Mouse (Mus musculus) limb, embryonic 13.5 days (tissue): Measurements from ENCODE around the gene Akap5. TPM values are rescaled to one million over a fixed set of nuclear protein-coding genes. Genes with fewer than 3 reads are reported as not detected.

Experiments
- ATAC-seq: fragments of 200-750 bp; cut with Nextera tagmentation; 2 replicates; pipeline ENCODE4 v1.8.0; 2017; ENCODE audit warnings: low read depth, moderate number of reproducible peaks, moderate TSS enrichment; ENCODE audit not compliant: low FRiP score
- H3K27ac ChIP-seq: fragments of 300-500 bp; sonication (generic); 2 replicates; pipeline ENCODE4 v1.5.1; 2015; ENCODE audit warnings: inconsistent platforms, mild to moderate bottlenecking, moderate library complexity
- H3K27me3 ChIP-seq: fragments of 300-500 bp; sonication (generic); 2 replicates; pipeline ENCODE4 v1.6.1; 2015; ENCODE audit warnings: mild to moderate bottlenecking, inconsistent platforms
- H3K36me3 ChIP-seq: fragments of 300-500 bp; sonication (generic); 2 replicates; pipeline ENCODE4 v1.6.1; 2015; ENCODE audit warnings: inconsistent platforms, mild to moderate bottlenecking, moderate library complexity
- H3K4me1 ChIP-seq: fragments of 300-500 bp; sonication (generic); 2 replicates; pipeline ENCODE4 v1.6.1; 2015; ENCODE audit warnings: inconsistent platforms
- H3K4me2 ChIP-seq: fragments of 300-500 bp; sonication (generic); replicated peaks from 2 replicates; pipeline ENCODE4 v1.6.1; 2015; ENCODE audit warnings: inconsistent platforms, mild to moderate bottlenecking, moderate library complexity
- H3K4me3 ChIP-seq: fragments of 300-500 bp; sonication (generic); 2 replicates; pipeline ENCODE4 v1.5.1; 2015; ENCODE audit warnings: moderate library complexity, mild to moderate bottlenecking, inconsistent platforms
- H3K9ac ChIP-seq: fragments of 300-500 bp; sonication (generic); 2 replicates; pipeline ENCODE4 v1.6.1; 2015; ENCODE audit warnings: mild to moderate bottlenecking, inconsistent platforms
- H3K9me3 ChIP-seq: fragments of 300-500 bp; sonication (generic); 2 replicates; pipeline ENCODE4 v1.6.1; 2016; ENCODE audit warnings: inconsistent platforms
- WGBS: fragments of 180-500 bp; shearing (Covaris S2); methylation state at CpG from one replicate; pipeline ENCODE4 v1.1.7; 2015; 5-methylcytosine and 5-hydroxymethylcytosine counted together
- polyA plus RNA-seq: library from polyadenylated mRNA; unstranded; fragments of >200 nt; fragmentation: Nextera tagmentation; extraction: Ambion mirVana; gene quantifications from 2 replicates; pipeline ENCODE4 v1.2.1, GENCODE M21; 2015

Akap5 gene
- polyA plus RNA-seq, 1 experiment from 2014 or later, result 2.3 TPM

DNA sequence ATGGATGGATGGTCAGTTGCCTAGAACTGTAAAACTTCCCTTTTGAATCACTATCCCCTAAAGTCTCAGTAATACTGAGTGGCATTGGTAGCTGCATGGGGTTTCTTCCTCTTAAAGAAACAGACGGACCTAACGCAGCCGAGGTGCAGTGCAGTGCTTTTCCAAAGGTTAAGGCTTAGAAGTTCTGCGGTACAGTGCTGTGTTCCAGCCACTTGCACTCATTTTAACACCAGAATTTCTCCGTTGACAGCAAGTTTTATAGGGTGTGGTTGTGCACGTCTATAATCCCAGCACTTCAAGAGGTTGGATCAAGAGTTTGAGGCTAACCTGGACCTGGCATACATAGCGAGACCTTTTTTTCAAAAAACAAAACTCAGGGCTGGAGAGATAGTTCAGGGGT is 47.4 kb downstream of the Akap5 start:
- Histone ChIP-seq H3K9me3 (no peaks in the 10 kb centered on the region), H3K9ac (peak overlapping the region; percentile 99), H3K4me3 (peak overlapping the region; percentile 95), H3K4me2 (peak overlapping the region; percentile 92), H3K36me3 (no peaks in the 10 kb centered on the region), H3K27me3 (no peaks in the 10 kb centered on the region), H3K27ac (no peak overlapping the region), H3K4me1 (peaks cover 51% of the 10 kb centered on the region)
- WGBS, result 25% methylated on average over 7 of the region's 7 CpGs
- ATAC-seq, result no peak

GRCm38 (mm10) chr12:76372881-76373818 is 48.5 kb downstream of the Akap5 start:
- H3K27ac ChIP-seq, result no peak overlapping the region
- H3K4me1 ChIP-seq, result peaks cover 48% of the 10 kb centered on the region
- no peaks in the 10 kb centered on the region for H3K9me3 ChIP-seq
- no peaks in the 10 kb centered on the region for H3K27me3 ChIP-seq
- no peaks in the 10 kb centered on the region for H3K36me3 ChIP-seq
- peak overlapping the region; percentile 95; the same call in 1 of the 2 replicates for H3K4me3 ChIP-seq
- no peak overlapping the region; the same call in 1 of the 2 replicates for H3K9ac ChIP-seq
- WGBS, result 73% methylated on average over 5 of the region's 7 CpGs
- H3K4me2 ChIP-seq, result peak overlapping the region; percentile 92
- no peak for ATAC-seq

GRCm38 (mm10) chr12:76373991-76374390 is 49.3 kb downstream of the Akap5 start:
- no peaks in the 10 kb centered on the region for H3K9me3 ChIP-seq
- no peak overlapping the region for H3K9ac ChIP-seq
- H3K4me2 ChIP-seq, result no peak overlapping the region
- H3K4me1 ChIP-seq, result peaks cover 42% of the 10 kb centered on the region
- 63% methylated on average over 6 of the region's 6 CpGs for WGBS
- no peak overlapping the region for H3K4me3 ChIP-seq
- no peaks in the 10 kb centered on the region for H3K36me3 ChIP-seq
- no peak for ATAC-seq
- H3K27me3 ChIP-seq, result no peaks in the 10 kb centered on the region
- no peak overlapping the region for H3K27ac ChIP-seq

DNA sequence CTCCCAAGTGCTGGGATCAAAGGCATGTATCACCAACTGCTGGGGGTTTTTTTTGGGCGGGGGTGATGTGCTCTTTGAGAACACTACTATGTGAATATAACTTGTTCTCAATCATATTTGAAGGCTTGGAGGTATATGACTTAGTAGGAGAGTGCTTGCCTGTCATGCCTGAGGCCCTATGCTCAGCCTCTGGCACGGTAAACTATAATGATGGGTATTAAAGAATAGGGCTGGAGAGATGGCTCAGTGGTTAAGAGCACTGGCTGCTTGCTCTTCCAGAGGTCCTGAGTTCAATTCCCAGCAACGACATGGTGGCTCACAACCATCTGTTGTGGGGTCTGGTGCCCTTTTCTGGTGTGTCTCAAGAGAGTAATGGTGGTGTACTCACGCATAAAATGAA is 50.2 kb downstream of the Akap5 start:
- no peak overlapping the region for H3K4me3 ChIP-seq
- H3K27ac ChIP-seq, result no peak overlapping the region
- no peak overlapping the region for H3K4me2 ChIP-seq
- H3K9ac ChIP-seq, result no peak overlapping the region
- ATAC-seq, result no peak
- 67% methylated on average over 4 of the region's 4 CpGs for WGBS
- peaks cover 47% of the 10 kb centered on the region for H3K4me1 ChIP-seq
- H3K9me3 ChIP-seq, result no peaks in the 10 kb centered on the region
- H3K27me3 ChIP-seq, result no peaks in the 10 kb centered on the region
- H3K36me3 ChIP-seq, result no peaks in the 10 kb centered on the region

GRCm38 (mm10) chr12:76375506-76375905 is 50.8 kb downstream of the Akap5 start:
- Histone ChIP-seq H3K9ac (no peak overlapping the region), H3K36me3 (no peaks in the 10 kb centered on the region), H3K27ac (no peak overlapping the region), H3K27me3 (no peaks in the 10 kb centered on the region), H3K4me3 (no peak overlapping the region), H3K4me1 (peaks cover 51% of the 10 kb centered on the region), H3K4me2 (no peak overlapping the region), H3K9me3 (no peaks in the 10 kb centered on the region)
- 82% methylated on average over 3 of the region's 3 CpGs for WGBS
- ATAC-seq, result no peak

- no peaks in the 10 kb centered on the region for H3K9me3 ChIP-seq
- H3K27me3 ChIP-seq, result no peaks in the 10 kb centered on the region
- H3K4me1 ChIP-seq, result peaks cover 49% of the 10 kb centered on the region
- WGBS, result 51% methylated on average over 7 of the region's 7 CpGs
- H3K36me3 ChIP-seq, result no peaks in the 10 kb centered on the region
- H3K9ac ChIP-seq, result no peak overlapping the region
- no peak overlapping the region for H3K4me3 ChIP-seq
- no peak for ATAC-seq
- H3K4me2 ChIP-seq, result no peak overlapping the region
- H3K27ac ChIP-seq, result no peak overlapping the region
Measured at GRCm38 (mm10) chr12:76376649-76377048, 52.0 kb downstream of the Akap5 start.

GRCm38 (mm10) chr12:76377059-76377458 is 52.4 kb downstream of the Akap5 start:
- Histone ChIP-seq H3K4me2 (no peak overlapping the region), H3K4me3 (no peak overlapping the region), H3K27ac (no peak overlapping the region), H3K9ac (no peak overlapping the region), H3K36me3 (no peaks in the 10 kb centered on the region), H3K27me3 (no peaks in the 10 kb centered on the region), H3K4me1 (peaks cover 45% of the 10 kb centered on the region), H3K9me3 (no peaks in the 10 kb centered on the region)
- no peak for ATAC-seq
- WGBS, result 94% methylated on average over 6 of the region's 6 CpGs

- Histone ChIP-seq H3K4me3 (no peak overlapping the region), H3K4me1 (peaks cover 38% of the 10 kb centered on the region), H3K27ac (no peak overlapping the region), H3K36me3 (0 out of 2 replicates have a peak, but pooled peaks cover under 1% of the 10 kb centered on the region), H3K27me3 (no peaks in the 10 kb centered on the region), H3K9me3 (no peaks in the 10 kb centered on the region), H3K4me2 (no peak overlapping the region), H3K9ac (no peak overlapping the region)
- ATAC-seq, result no peak
- WGBS, result 88% methylated on average over 3 of the region's 3 CpGs
Measured at GRCm38 (mm10) chr12:76377726-76378125, 53.0 kb downstream of the Akap5 start.

- H3K4me3 ChIP-seq, result no peak overlapping the region
- H3K9me3 ChIP-seq, result no peaks in the 10 kb centered on the region
- no peak overlapping the region for H3K27ac ChIP-seq
- H3K9ac ChIP-seq, result no peak overlapping the region
- H3K27me3 ChIP-seq, result no peaks in the 10 kb centered on the region
- ATAC-seq, result no peak
- peaks cover 6% of the 10 kb centered on the region; the same call in 1 of the 2 replicates for H3K36me3 ChIP-seq
- 82% methylated on average over 5 of the region's 5 CpGs for WGBS
- H3K4me1 ChIP-seq, result peaks cover 31% of the 10 kb centered on the region
- no peak overlapping the region for H3K4me2 ChIP-seq
Measured at GRCm38 (mm10) chr12:76378556-76378955, 53.9 kb downstream of the Akap5 start.

DNA sequence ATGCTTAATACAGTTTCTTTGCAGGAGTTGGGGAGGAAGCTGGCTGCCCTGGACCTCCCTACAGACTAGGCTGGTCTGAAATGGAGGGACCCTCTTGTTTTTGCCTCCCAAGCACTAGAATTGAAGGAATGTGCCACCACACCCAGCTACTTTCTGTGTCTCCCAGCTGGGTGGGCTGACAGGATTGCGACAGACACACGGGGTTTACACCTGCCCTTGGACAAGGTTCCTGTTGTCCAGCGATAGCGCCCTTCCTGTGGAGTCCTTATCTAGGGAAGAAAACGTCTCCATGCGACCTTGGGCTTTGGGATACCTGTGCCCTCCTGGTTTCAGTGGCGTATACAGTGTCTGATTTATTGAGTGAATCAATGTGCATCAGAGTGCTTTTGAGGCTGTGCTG is 55.5 kb downstream of the Akap5 start:
- Histone ChIP-seq H3K27me3 (no peaks in the 10 kb centered on the region), H3K4me1 (peaks cover 17% of the 10 kb centered on the region; the same call in 1 of the 2 replicates), H3K9ac (no peak overlapping the region), H3K9me3 (no peaks in the 10 kb centered on the region), H3K4me2 (no peak overlapping the region), H3K4me3 (no peak overlapping the region), H3K36me3 (peaks cover 16% of the 10 kb centered on the region), H3K27ac (no peak overlapping the region)
- WGBS, result 87% methylated on average over 7 of the region's 7 CpGs
- no peak for ATAC-seq
